Mouse (Mus musculus) embryonic facial prominence, embryonic 14.5 days (tissue): ENCODE measurements at regions not wholly inside any gene's neighbourhood (a gene's known extent, or its start where the extent isn't known, plus 50 kb on each side); places are given as distances from the start of the nearest gene placed in this dataset.

Source experiments
- ATAC-seq: fragments of 200-750 bp; cut with Nextera tagmentation; 2 replicates; pipeline ENCODE4 v1.8.0; 2017; ENCODE audit warnings: low read depth, moderate number of reproducible peaks, moderate TSS enrichment
- DNase-seq: peaks from one replicate; pipeline ENCODE4 v3.0.0-alpha.2; 2015; ENCODE audit warnings: low spot score
- H3K27ac ChIP-seq: fragments of 300-500 bp; sonication (generic); replicated peaks from 2 replicates; pipeline ENCODE4 v1.5.1; 2014; ENCODE audit warnings: low read depth, mild to moderate bottlenecking, low read length, moderate library complexity
- H3K27me3 ChIP-seq: fragments of 300-500 bp; sonication (generic); replicated peaks from 2 replicates; pipeline ENCODE4 v1.6.1; 2014; ENCODE audit warnings: low read length; ENCODE audit not compliant: control insufficient read depth, insufficient read depth
- H3K36me3 ChIP-seq: fragments of 300-500 bp; sonication (generic); 2 replicates; pipeline ENCODE4 v1.6.1; 2014; ENCODE audit warnings: low read length, mixed read lengths; ENCODE audit not compliant: control insufficient read depth, insufficient read depth
- H3K4me1 ChIP-seq: fragments of 300-500 bp; sonication (generic); 2 replicates; pipeline ENCODE4 v1.6.1; 2014; ENCODE audit warnings: antibody characterized with exemption, low read length; ENCODE audit not compliant: control insufficient read depth, insufficient read depth
- H3K4me2 ChIP-seq: fragments of 300-500 bp; sonication (generic); 2 replicates; pipeline ENCODE4 v1.6.1; 2014; ENCODE audit warnings: low read depth, mild to moderate bottlenecking, low read length, moderate library complexity, mixed read lengths
- H3K4me3 ChIP-seq: fragments of 300-500 bp; sonication (generic); 2 replicates; pipeline ENCODE4 v1.5.1; 2014; ENCODE audit warnings: low read depth, mild to moderate bottlenecking, low read length
- H3K9ac ChIP-seq: fragments of 300-500 bp; sonication (generic); 2 replicates; pipeline ENCODE4 v1.6.1; 2014; ENCODE audit warnings: low read depth, mild to moderate bottlenecking, low read length, moderate library complexity, mixed read lengths
- H3K9me3 ChIP-seq: fragments of 300-500 bp; sonication (generic); 2 replicates; pipeline ENCODE4 v1.6.1; 2016; ENCODE audit warnings: low read length; ENCODE audit not compliant: control insufficient read depth
- WGBS: fragments of 180-500 bp; shearing (Covaris S2); extraction: QIAGEN DNeasy Blood & Tissue Kit; methylation state at CpG from one replicate; pipeline ENCODE4 v1.1.7; 2014; 5-methylcytosine and 5-hydroxymethylcytosine counted together

DNA sequence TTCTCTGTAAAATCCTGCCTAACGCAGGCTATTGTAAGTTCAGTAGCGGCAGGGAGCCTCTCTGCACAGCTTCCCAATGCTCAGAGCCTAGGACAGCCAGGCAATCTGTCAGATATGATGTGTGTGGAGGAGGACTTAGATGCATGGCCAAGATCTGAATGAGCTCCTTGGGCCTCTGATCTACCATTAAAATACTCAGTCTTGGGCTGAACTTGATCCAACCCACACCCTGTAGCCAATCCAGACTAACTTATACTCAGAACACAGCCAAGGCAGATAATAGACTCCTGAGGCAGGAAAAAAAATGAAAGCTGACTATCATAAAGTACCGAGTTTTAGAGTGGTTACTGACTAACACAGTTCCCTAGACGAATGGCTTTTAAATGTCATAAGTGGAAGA lies 165.4 kb upstream of the Zfp618 start:
- Histone ChIP-seq H3K36me3 (no peaks in the 10 kb centered on the region), H3K9ac (no peak overlapping the region), H3K9me3 (no peaks in the 10 kb centered on the region), H3K27me3 (no peaks in the 10 kb centered on the region), H3K4me3 (no peak overlapping the region), H3K4me2 (no peak overlapping the region), H3K4me1 (no peaks in the 10 kb centered on the region), H3K27ac (no peak overlapping the region)
- WGBS, result 77% methylated on average over 4 of the region's 4 CpGs
- no peak for DNase-seq
- no peak for ATAC-seq

GRCm38 (mm10) chr4:62805841-62806240 lies 159.5 kb upstream of the Zfp618 start:
- Histone ChIP-seq H3K36me3 (no peaks in the 10 kb centered on the region), H3K27ac (no peak overlapping the region), H3K4me1 (0 out of 2 replicates have a peak, but pooled peaks cover 4% of the 10 kb centered on the region), H3K9me3 (no peaks in the 10 kb centered on the region), H3K4me2 (no peak overlapping the region), H3K9ac (no peak overlapping the region), H3K4me3 (no peak overlapping the region), H3K27me3 (no peaks in the 10 kb centered on the region)
- WGBS, result 13% methylated on average over 6 of the region's 6 CpGs
- ATAC-seq (no peak), DNase-seq (peak; percentile 37)

DNA sequence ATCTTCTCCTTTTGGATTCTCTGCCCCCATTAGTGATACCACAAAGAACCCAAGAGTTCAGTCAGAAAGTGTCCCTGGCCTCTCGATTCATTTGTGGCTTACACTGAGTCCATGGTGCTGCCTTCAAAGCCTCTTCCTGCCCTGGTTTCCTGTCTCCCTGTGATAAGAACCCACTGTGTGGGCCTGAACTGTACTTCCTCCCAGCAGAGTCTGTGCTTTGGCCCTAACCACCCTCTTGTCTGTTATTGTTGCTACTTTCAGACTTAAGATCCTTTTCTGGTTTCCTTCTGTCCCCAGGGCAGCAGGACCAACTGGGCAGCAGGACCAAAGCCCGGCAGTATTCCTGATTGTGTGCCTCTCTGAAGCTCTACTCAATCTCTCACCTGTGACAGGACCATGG lies 158.6 kb upstream of the Zfp618 start:
- H3K9ac ChIP-seq, result no peak overlapping the region
- ATAC-seq, result no peak
- WGBS, result 71% methylated on average over 2 of the region's 2 CpGs
- H3K9me3 ChIP-seq, result no peaks in the 10 kb centered on the region
- no peak overlapping the region for H3K4me3 ChIP-seq
- 0 out of 2 replicates have a peak, but pooled peaks cover 4% of the 10 kb centered on the region for H3K4me1 ChIP-seq
- H3K36me3 ChIP-seq, result no peaks in the 10 kb centered on the region
- H3K27me3 ChIP-seq, result no peaks in the 10 kb centered on the region
- H3K4me2 ChIP-seq, result no peak overlapping the region
- H3K27ac ChIP-seq, result no peak overlapping the region
- DNase-seq, result no peak

DNA sequence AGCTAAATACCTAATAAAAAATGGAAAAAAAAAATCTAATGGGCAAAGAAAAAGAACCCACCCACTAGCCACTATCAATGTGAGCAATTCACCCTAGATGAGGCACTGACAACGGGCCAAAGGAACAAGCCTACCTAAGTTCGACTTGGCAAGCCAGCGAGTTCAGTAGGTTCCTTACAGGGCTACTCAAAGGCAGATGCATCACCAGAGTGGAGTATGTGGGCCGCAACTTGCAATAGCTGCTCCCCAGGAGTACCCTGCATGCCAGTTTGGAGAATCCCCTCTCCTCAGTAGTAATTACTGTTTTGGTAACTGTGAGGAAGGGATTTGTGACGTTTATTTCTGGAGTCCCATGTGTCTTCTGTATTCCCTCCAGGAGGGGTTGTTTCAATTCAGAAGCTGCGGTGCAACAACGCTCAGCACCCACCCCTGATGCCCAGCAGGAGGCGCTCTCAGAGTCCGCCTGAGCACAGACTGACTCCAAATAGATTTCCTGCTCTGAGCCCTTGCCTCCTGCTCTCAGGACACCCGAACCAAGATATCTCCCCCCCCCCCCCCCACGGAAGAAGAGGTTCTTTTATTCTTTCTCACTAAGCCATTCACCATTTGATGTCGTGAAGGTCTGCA lies 157.3 kb upstream of the Zfp618 start:
- ATAC-seq (no peak), DNase-seq (no peak)
- Histone ChIP-seq H3K36me3 (no peaks in the 10 kb centered on the region), H3K27me3 (no peaks in the 10 kb centered on the region), H3K27ac (no peak overlapping the region), H3K4me3 (no peak overlapping the region), H3K9ac (no peak overlapping the region), H3K4me2 (no peak overlapping the region), H3K9me3 (no peaks in the 10 kb centered on the region), H3K4me1 (0 out of 2 replicates have a peak, but pooled peaks cover 4% of the 10 kb centered on the region)
- WGBS, result 72% methylated on average over 11 of the region's 12 CpGs

DNA sequence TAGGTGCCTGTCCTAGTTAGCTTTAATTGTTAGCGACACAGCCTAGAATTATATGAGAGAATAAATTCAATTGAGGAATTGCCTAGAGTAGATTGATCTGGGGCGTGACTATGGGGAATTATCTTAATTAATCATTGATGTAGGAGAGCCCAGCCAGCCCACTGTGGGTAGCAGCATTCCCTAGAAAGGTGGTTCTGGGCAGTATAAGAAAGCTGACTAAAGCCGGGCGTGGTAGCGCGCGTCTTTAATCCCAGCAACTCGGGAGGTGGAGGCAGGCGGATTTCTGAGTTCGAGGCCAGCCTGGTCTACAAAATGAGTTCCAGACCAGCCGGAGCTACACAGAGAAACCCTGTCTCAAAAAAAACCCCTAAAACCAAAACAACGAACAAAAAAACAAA lies 156.8 kb upstream of the Zfp618 start:
- DNase-seq, result no peak
- H3K9ac ChIP-seq, result no peak overlapping the region

DNA sequence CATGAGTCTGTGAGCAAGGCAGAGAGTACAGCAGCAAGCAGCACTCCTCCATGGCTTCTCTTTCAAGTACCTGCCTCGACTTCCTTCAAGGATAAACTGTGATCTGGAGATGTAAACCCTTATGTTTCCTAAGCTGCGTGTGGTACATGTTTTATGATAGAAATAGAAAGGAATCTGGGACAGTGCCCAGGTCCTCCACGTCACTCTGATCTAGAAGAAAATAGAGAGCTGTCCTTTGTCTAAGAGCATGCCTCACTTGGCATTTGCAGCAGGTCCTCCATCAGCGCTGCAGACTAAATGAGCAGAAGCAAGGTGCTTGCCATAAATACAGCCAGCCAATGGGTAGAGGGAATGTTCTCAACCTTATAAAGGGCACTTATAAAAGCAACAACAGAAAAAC lies 156.3 kb upstream of the Zfp618 start:
- DNase-seq (no peak), ATAC-seq (no peak)

More for the DNA sequence above, 156.8 kb upstream of the Zfp618 start:
- Histone ChIP-seq H3K4me1 (0 out of 2 replicates have a peak, but pooled peaks cover 4% of the 10 kb centered on the region), H3K36me3 (no peaks in the 10 kb centered on the region), H3K27ac (no peak overlapping the region), H3K27me3 (no peaks in the 10 kb centered on the region), H3K4me2 (no peak overlapping the region), H3K9me3 (no peaks in the 10 kb centered on the region), H3K4me3 (no peak overlapping the region)
- 93% methylated on average over 12 of the region's 12 CpGs for WGBS
- ATAC-seq, result no peak

GRCm38 (mm10) chr4:62819889-62820288 lies 145.5 kb upstream of the Zfp618 start:
- peaks cover 12% of the 10 kb centered on the region for H3K4me1 ChIP-seq
- H3K36me3 ChIP-seq, result no peaks in the 10 kb centered on the region
- no peaks in the 10 kb centered on the region for H3K9me3 ChIP-seq
- 90% methylated on average over 2 of the region's 2 CpGs for WGBS
- H3K27me3 ChIP-seq, result no peaks in the 10 kb centered on the region
- H3K27ac ChIP-seq, result no peak overlapping the region
- H3K4me3 ChIP-seq, result no peak overlapping the region
- H3K4me2 ChIP-seq, result no peak overlapping the region
- ATAC-seq, result no peak
- H3K9ac ChIP-seq, result no peak overlapping the region
- no peak for DNase-seq

More for the DNA sequence above, 156.3 kb upstream of the Zfp618 start:
- Histone ChIP-seq H3K27ac (no peak overlapping the region), H3K4me1 (0 out of 2 replicates have a peak, but pooled peaks cover 4% of the 10 kb centered on the region), H3K9me3 (no peaks in the 10 kb centered on the region), H3K27me3 (no peaks in the 10 kb centered on the region), H3K4me3 (no peak overlapping the region), H3K4me2 (no peak overlapping the region), H3K36me3 (no peaks in the 10 kb centered on the region), H3K9ac (no peak overlapping the region)
- WGBS, result 78% methylated on average over 4 of the region's 4 CpGs

DNA sequence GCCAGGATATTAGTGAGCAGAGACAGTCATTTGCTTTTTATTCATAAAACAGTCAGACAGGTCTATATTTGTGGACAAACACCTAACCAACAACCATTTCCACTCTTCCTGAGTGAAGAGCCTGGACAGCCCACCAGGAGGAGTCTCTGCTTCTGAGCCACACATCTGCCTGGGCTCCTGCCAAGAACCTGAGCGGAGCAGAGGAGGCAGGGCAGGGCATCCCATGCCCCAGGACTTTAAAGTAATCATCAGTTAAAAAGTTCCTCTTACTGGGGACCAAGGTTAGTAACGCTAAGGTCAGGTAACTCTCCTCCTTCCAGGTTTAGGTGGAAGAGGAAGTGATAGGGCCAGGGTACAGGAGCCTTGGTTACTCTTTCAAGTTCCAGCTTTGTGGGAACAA lies 144.1 kb upstream of the Zfp618 start:
- no peak for DNase-seq
- Histone ChIP-seq H3K4me1 (peaks cover 15% of the 10 kb centered on the region), H3K9ac (no peak overlapping the region), H3K4me2 (no peak overlapping the region), H3K9me3 (no peaks in the 10 kb centered on the region), H3K4me3 (no peak overlapping the region), H3K27ac (no peak overlapping the region), H3K27me3 (no peaks in the 10 kb centered on the region), H3K36me3 (no peaks in the 10 kb centered on the region)
- no peak for ATAC-seq
- WGBS, result 41% methylated on average over 2 of the region's 2 CpGs

- H3K9ac ChIP-seq, result no peak overlapping the region
- H3K4me3 ChIP-seq, result no peak overlapping the region
- no peaks in the 10 kb centered on the region for H3K9me3 ChIP-seq
- H3K27ac ChIP-seq, result no peak overlapping the region
- no peak overlapping the region for H3K4me2 ChIP-seq
- WGBS, result 43% methylated on average over 7 of the region's 7 CpGs
- ATAC-seq, result no peak
- H3K36me3 ChIP-seq, result no peaks in the 10 kb centered on the region
- peak; percentile 74 for DNase-seq
- H3K27me3 ChIP-seq, result no peaks in the 10 kb centered on the region
- peaks cover 15% of the 10 kb centered on the region for H3K4me1 ChIP-seq
These were observed 142.8 kb upstream of the Zfp618 start for GRCm38 (mm10) chr4:62822568-62822967.
